Mouse (Mus musculus): ENCODE measurements around the gene Egr2. TPM values are rescaled to one million over a fixed set of nuclear protein-coding genes. Genes with fewer than 3 reads are reported as not detected.

Gene Egr2
- polyA plus RNA-seq, 1 experiment: 3.1 TPM

GRCm38 (mm10) chr10:67569539-67569938 is 34.3 kb downstream of the Egr2 start:
- Histone ChIP-seq H3K27me3 (ENCODE audit: control insufficient read depth, insufficient read depth, insufficient read length) (no peaks in the 10 kb centered on the region), H3K79me2 (ENCODE audit: control insufficient read depth, insufficient read depth) (no peaks in the 10 kb centered on the region), H3ac (ENCODE audit: control insufficient read depth, insufficient read length) (no peak overlapping the region), H3K4me3 (no peak overlapping the region), H3K36me3 (ENCODE audit: control insufficient read depth, insufficient read depth) (no peaks in the 10 kb centered on the region), H3K4me2 (ENCODE audit: low read depth) (no peak overlapping the region)
- TF ChIP-seq REST (IDR thresholded peaks at IDR 0.05; ENCODE audit: insufficient read depth, insufficient read length): no peak
- no peak for TF ChIP-seq MAX (IDR thresholded peaks at IDR 0.05; ENCODE audit: low read depth)
- no peak for TF ChIP-seq TCF12 (IDR thresholded peaks at IDR 0.05; ENCODE audit: insufficient read depth, poor library complexity, severe bottlenecking)
- TF ChIP-seq MYOG (IDR thresholded peaks at IDR 0.05; ENCODE audit: control insufficient read depth in 1 of 3, insufficient read depth in 1 of 3, insufficient read length in 2 of 3, low read depth in 2 of 3): no peak
- TF ChIP-seq TCF3 (IDR thresholded peaks at IDR 0.05; ENCODE audit: insufficient read length, low read depth): no peak
- no peak for TF ChIP-seq POLR2A (IDR thresholded peaks at IDR 0.05; ENCODE audit: insufficient read length, low read depth)
- TF ChIP-seq CEBPB (IDR thresholded peaks at IDR 0.05; ENCODE audit: insufficient read depth, poor library complexity, severe bottlenecking): no peak
- no peak for TF ChIP-seq USF1 (IDR thresholded peaks at IDR 0.05; ENCODE audit: low read depth)
- TF ChIP-seq POLR2AphosphoS2 (IDR thresholded peaks at IDR 0.05; ENCODE audit: insufficient read length, low read depth): no peak
- TF ChIP-seq SRF (IDR thresholded peaks at IDR 0.05; ENCODE audit: control insufficient read depth, insufficient read length, low read depth): no peak
- TF ChIP-seq E2F4 (IDR thresholded peaks at IDR 0.05; ENCODE audit: insufficient read depth): no peak
- no peak for TF ChIP-seq MYOD1 (IDR thresholded peaks at IDR 0.05; ENCODE audit: control insufficient read depth in 1 of 3, insufficient read length in 2 of 3, low read depth in 2 of 3)

- H3ac ChIP-seq (ENCODE audit: control insufficient read depth, insufficient read length): no peak overlapping the region
- TF ChIP-seq POLR2AphosphoS2 (IDR thresholded peaks at IDR 0.05; ENCODE audit: insufficient read length, low read depth) (no peak), TCF12 (IDR thresholded peaks at IDR 0.05; ENCODE audit: insufficient read depth, poor library complexity, severe bottlenecking) (no peak), MYOG (IDR thresholded peaks at IDR 0.05; ENCODE audit: control insufficient read depth in 1 of 3, insufficient read depth in 1 of 3, insufficient read length in 2 of 3, low read depth in 2 of 3) (no peak), CEBPB (IDR thresholded peaks at IDR 0.05; ENCODE audit: insufficient read depth, poor library complexity, severe bottlenecking) (no peak), REST (IDR thresholded peaks at IDR 0.05; ENCODE audit: insufficient read depth, insufficient read length) (no peak)
- no peaks in the 10 kb centered on the region for H3K27me3 ChIP-seq (ENCODE audit: control insufficient read depth, insufficient read depth, insufficient read length)
- H3K79me2 ChIP-seq (ENCODE audit: control insufficient read depth, insufficient read depth): no peaks in the 10 kb centered on the region
- H3K4me2 ChIP-seq (ENCODE audit: low read depth): no peak overlapping the region
- no peak overlapping the region for H3K4me3 ChIP-seq
- no peaks in the 10 kb centered on the region for H3K36me3 ChIP-seq (ENCODE audit: control insufficient read depth, insufficient read depth)
Observed at GRCm38 (mm10) chr10:67571443-67571842, 36.2 kb downstream of the Egr2 start.

- Histone ChIP-seq H3K4me2 (ENCODE audit: low read depth) (no peak overlapping the region), H3K79me2 (ENCODE audit: control insufficient read depth, insufficient read depth) (no peaks in the 10 kb centered on the region), H3K36me3 (ENCODE audit: control insufficient read depth, insufficient read depth) (no peaks in the 10 kb centered on the region), H3K4me3 (no peak overlapping the region), H3K27me3 (ENCODE audit: control insufficient read depth, insufficient read depth, insufficient read length) (no peaks in the 10 kb centered on the region), H3ac (ENCODE audit: control insufficient read depth, insufficient read length) (no peak overlapping the region)
- TF ChIP-seq CEBPB (IDR thresholded peaks at IDR 0.05; ENCODE audit: insufficient read depth, poor library complexity, severe bottlenecking) (no peak), MYOG (IDR thresholded peaks at IDR 0.05; ENCODE audit: control insufficient read depth in 1 of 3, insufficient read depth in 1 of 3, insufficient read length in 2 of 3, low read depth in 2 of 3) (no peak), SRF (IDR thresholded peaks at IDR 0.05; ENCODE audit: control insufficient read depth, insufficient read length, low read depth) (no peak)
Observed at GRCm38 (mm10) chr10:67573310-67573709, 38.0 kb downstream of the Egr2 start.

- Histone ChIP-seq H3K4me2 (ENCODE audit: low read depth) (no peak overlapping the region), H3K27me3 (ENCODE audit: control insufficient read depth, insufficient read depth, insufficient read length) (no peaks in the 10 kb centered on the region), H3K36me3 (ENCODE audit: control insufficient read depth, insufficient read depth) (no peaks in the 10 kb centered on the region), H3K4me3 (no peak overlapping the region), H3ac (ENCODE audit: control insufficient read depth, insufficient read length) (no peak overlapping the region), H3K79me2 (ENCODE audit: control insufficient read depth, insufficient read depth) (no peaks in the 10 kb centered on the region)
- TF ChIP-seq E2F4 (IDR thresholded peaks at IDR 0.05; ENCODE audit: insufficient read depth) (no peak), MYOG (IDR thresholded peaks at IDR 0.05; ENCODE audit: control insufficient read depth in 1 of 3, insufficient read depth in 1 of 3, insufficient read length in 2 of 3, low read depth in 2 of 3) (no peak), REST (IDR thresholded peaks at IDR 0.05; ENCODE audit: insufficient read depth, insufficient read length) (no peak), TCF3 (IDR thresholded peaks at IDR 0.05; ENCODE audit: insufficient read length, low read depth) (no peak), SRF (IDR thresholded peaks at IDR 0.05; ENCODE audit: control insufficient read depth, insufficient read length, low read depth) (no peak), CEBPB (IDR thresholded peaks at IDR 0.05; ENCODE audit: insufficient read depth, poor library complexity, severe bottlenecking) (no peak), POLR2AphosphoS2 (IDR thresholded peaks at IDR 0.05; ENCODE audit: insufficient read length, low read depth) (no peak), USF1 (IDR thresholded peaks at IDR 0.05; ENCODE audit: low read depth) (no peak), MAX (IDR thresholded peaks at IDR 0.05; ENCODE audit: low read depth) (no peak), TCF12 (IDR thresholded peaks at IDR 0.05; ENCODE audit: insufficient read depth, poor library complexity, severe bottlenecking) (no peak), POLR2A (IDR thresholded peaks at IDR 0.05; ENCODE audit: insufficient read length, low read depth) (no peak), MYOD1 (IDR thresholded peaks at IDR 0.05; ENCODE audit: control insufficient read depth in 1 of 3, insufficient read length in 2 of 3, low read depth in 2 of 3) (no peak)
Observed at GRCm38 (mm10) chr10:67579830-67580229, 44.6 kb downstream of the Egr2 start.

GRCm38 (mm10) chr10:67581698-67582285 is 46.5 kb downstream of the Egr2 start:
- H3K4me3 ChIP-seq: no peak overlapping the region
- no peak overlapping the region for H3K4me2 ChIP-seq (ENCODE audit: low read depth)
- H3K36me3 ChIP-seq (ENCODE audit: control insufficient read depth, insufficient read depth): no peaks in the 10 kb centered on the region
- H3ac ChIP-seq (ENCODE audit: control insufficient read depth, insufficient read length): no peak overlapping the region
- H3K27me3 ChIP-seq (ENCODE audit: control insufficient read depth, insufficient read depth, insufficient read length): no peaks in the 10 kb centered on the region
- TF ChIP-seq USF1 (IDR thresholded peaks at IDR 0.05; ENCODE audit: low read depth) (no peak), MYOG (IDR thresholded peaks at IDR 0.05; ENCODE audit: control insufficient read depth in 1 of 3, insufficient read depth in 1 of 3, insufficient read length in 2 of 3, low read depth in 2 of 3) (no peak), CEBPB (IDR thresholded peaks at IDR 0.05; ENCODE audit: insufficient read depth, poor library complexity, severe bottlenecking) (no peak), E2F4 (IDR thresholded peaks at IDR 0.05; ENCODE audit: insufficient read depth) (no peak), REST (IDR thresholded peaks at IDR 0.05; ENCODE audit: insufficient read depth, insufficient read length) (no peak)
- H3K79me2 ChIP-seq (ENCODE audit: control insufficient read depth, insufficient read depth): no peaks in the 10 kb centered on the region

Measured in myocyte (in vitro differentiated cells).